Mouse (Mus musculus) kidney, postnatal 0 days (tissue): ENCODE measurements around the gene Gm21970. TPM values are rescaled to one million over a fixed set of nuclear protein-coding genes. Genes with fewer than 3 reads are reported as not detected.

Experiments
- ATAC-seq: fragments of 200-750 bp; cut with Nextera tagmentation; replicated peaks from 2 replicates; pipeline ENCODE4 v1.8.0; 2017; ENCODE audit warnings: low read depth, moderate number of reproducible peaks, moderate TSS enrichment, moderate library complexity; ENCODE audit not compliant: low FRiP score
- DNase-seq: peaks from one replicate; pipeline ENCODE4 v3.0.0-alpha.2; 2016; ENCODE audit warnings: low spot score
- H3K27ac ChIP-seq: fragments of 300-500 bp; sonication (generic); 2 replicates; pipeline ENCODE4 v1.5.1; 2014; ENCODE audit warnings: mild to moderate bottlenecking
- H3K27me3 ChIP-seq: fragments of 300-500 bp; sonication (generic); 2 replicates; pipeline ENCODE4 v1.6.1; 2014; ENCODE audit warnings: low read length, mixed read lengths; ENCODE audit not compliant: insufficient read depth
- H3K36me3 ChIP-seq: fragments of 300-500 bp; sonication (generic); 2 replicates; pipeline ENCODE4 v1.6.1; 2014; ENCODE audit warnings: low read length, mixed read lengths; ENCODE audit not compliant: insufficient read depth
- H3K4me1 ChIP-seq: fragments of 300-500 bp; sonication (generic); replicated peaks from 2 replicates; pipeline ENCODE4 v1.6.1; 2014; ENCODE audit warnings: antibody characterized with exemption, low read length, mixed read lengths; ENCODE audit not compliant: insufficient read depth
- H3K4me2 ChIP-seq: fragments of 300-500 bp; sonication (generic); 2 replicates; pipeline ENCODE4 v1.6.1; 2014; ENCODE audit warnings: mild to moderate bottlenecking, low read length, moderate library complexity, mixed read lengths
- H3K4me3 ChIP-seq: fragments of 300-500 bp; sonication (generic); replicated peaks from 2 replicates; pipeline ENCODE4 v1.5.1; 2014; ENCODE audit warnings: low read depth, low read length
- H3K9ac ChIP-seq: fragments of 300-500 bp; sonication (generic); 2 replicates; pipeline ENCODE4 v1.6.1; 2014; ENCODE audit warnings: low read depth, low read length
- H3K9me3 ChIP-seq: fragments of 300-500 bp; sonication (generic); replicated peaks from 2 replicates; pipeline ENCODE4 v1.6.1; 2016; ENCODE audit warnings: low read length, inconsistent platforms, mixed read lengths
- CTCF ChIP-seq: IDR thresholded peaks from 2 replicates; pipeline ENCODE4 v1.5.1; 2016; ENCODE audit warnings: antibody characterized with exemption, low read depth, mild to moderate bottlenecking, moderate library complexity
- WGBS: fragments of 180-500 bp; shearing (Covaris S2); extraction: QIAGEN DNeasy Blood & Tissue Kit; methylation state at CpG from one replicate; pipeline ENCODE4 v1.1.7; 2014; 5-methylcytosine and 5-hydroxymethylcytosine counted together
- polyA plus RNA-seq: library from polyadenylated mRNA; unstranded; fragments of >200 nt; fragmentation: Nextera tagmentation; extraction: Ambion mirVana; gene quantifications from 2 replicates; pipeline ENCODE4 v1.2.1, GENCODE M21; 2015

Gm21970 gene
- polyA plus RNA-seq, 1 experiment from 2014 or later, result not detected

DNA sequence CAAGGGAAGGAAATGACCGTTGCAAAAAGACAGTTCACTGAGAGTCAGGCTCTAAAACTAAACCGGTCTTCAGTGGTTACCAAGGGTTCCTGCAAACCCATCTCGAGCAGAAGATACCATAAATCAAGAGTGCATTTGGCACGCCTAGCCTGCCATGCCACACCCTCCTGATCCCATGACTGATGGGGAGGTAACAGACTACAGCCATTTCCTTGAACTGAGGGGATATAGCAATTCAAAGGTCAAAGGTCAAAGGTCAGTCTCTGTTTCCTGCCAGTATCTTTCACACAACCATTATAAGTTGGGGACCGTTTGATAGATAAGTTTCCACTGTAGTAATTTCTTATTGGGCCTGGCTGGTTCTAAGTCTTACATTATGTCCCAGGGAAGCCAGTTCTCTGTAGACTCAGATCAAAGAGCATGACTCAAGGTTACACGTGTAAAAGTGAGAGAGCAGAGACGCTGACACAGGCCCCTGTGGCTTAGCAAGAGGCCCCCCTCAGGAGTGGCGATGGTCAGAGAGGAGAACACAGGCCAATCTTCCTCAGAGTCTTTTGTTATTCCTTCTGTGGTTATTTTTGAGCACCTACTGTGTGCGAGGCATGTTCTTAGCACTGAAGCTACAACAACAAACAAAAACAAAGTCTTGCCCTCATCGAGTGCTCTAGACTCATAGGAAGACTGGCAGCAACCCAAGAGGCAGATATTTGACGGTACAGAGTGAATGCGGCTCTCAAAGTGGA, 21.8 kb downstream of the Gm21970 start:
- 39% methylated on average over 12 of the region's 12 CpGs for WGBS
- peaks cover 8% of the 10 kb centered on the region; the same call in 1 of the 2 replicates for H3K36me3 ChIP-seq
- H3K9ac ChIP-seq, result no peak overlapping the region
- no peak overlapping the region for H3K4me3 ChIP-seq
- 0 out of 2 replicates have a peak, but pooled peaks have one; percentile 45 for ATAC-seq
- H3K4me1 ChIP-seq, result no peaks in the 10 kb centered on the region
- no peaks in the 10 kb centered on the region for H3K9me3 ChIP-seq
- no peak overlapping the region for H3K27ac ChIP-seq
- TF ChIP-seq CTCF, result no peak
- DNase-seq, result peak; percentile 57
- no peak overlapping the region for H3K4me2 ChIP-seq
- H3K27me3 ChIP-seq, result no peaks in the 10 kb centered on the region

DNA sequence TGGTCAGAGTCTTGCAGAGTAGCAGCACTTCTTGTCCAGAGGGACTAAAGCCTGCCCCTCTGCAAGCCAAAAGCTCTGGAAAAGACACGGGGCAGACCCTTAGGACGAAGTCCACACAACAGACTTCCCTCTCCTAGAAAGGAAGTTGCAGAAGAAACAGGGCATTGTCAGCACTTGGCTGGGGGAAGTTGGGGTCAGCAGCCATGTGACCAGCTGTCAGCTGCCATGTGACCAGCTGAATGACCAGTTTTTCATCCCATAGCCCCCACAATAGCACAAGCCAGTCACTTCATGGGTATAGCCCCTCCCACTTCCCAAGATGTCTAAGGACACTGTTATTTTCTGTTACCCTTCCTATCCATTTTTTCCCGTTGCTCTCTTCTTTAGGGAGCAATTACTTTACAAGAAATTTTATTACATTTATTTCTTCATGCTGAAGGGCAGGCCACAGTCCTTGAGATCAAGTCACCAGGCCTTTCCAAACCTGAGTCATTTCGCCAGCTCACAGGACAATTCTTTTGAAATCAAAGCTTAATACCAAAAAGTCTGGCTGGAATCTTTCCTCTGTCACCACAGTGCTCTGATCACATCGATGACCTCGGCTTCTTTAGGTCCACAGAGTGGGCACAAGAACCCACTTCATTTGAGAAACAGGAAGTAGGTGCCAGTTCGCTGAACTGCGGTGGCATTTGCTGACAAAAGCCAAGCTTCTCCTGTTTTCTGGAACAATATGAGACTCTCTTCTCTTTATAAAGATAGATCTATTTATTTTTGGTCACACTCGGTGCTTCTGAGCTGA, 24.1 kb downstream of the Gm21970 start:
- WGBS, result 74% methylated on average over 9 of the region's 9 CpGs
- DNase-seq, result no peak
- 0 out of 2 replicates have a peak overlapping the region, but pooled peaks have one; percentile 13 for H3K27ac ChIP-seq

DNA sequence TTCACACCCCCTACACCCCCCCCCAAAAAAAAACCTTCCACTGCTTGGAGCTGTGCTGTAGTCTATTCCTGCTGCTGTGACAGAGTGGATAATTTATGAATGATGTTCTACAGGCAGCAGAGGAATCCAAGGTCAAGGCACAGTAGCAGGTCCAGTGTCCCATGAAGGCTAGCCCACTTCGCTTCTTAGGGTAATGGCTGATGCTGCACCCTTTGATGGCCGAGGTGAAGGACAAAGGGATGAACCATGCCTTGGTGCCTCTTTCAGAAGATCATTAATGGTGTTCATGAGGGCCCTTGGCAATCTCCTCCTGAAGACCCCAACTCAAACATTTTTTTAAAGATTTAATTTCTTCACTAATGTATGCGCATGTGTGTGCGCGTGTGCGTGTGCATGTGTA, 24.8 kb downstream of the Gm21970 start:
- Histone ChIP-seq H3K27me3 (no peaks in the 10 kb centered on the region), H3K9ac (no peak overlapping the region), H3K4me1 (no peaks in the 10 kb centered on the region), H3K4me3 (no peak overlapping the region), H3K4me2 (no peak overlapping the region), H3K36me3 (peaks cover 20% of the 10 kb centered on the region), H3K27ac (0 out of 2 replicates have a peak overlapping the region, but pooled peaks have one; percentile 13), H3K9me3 (no peaks in the 10 kb centered on the region)
- WGBS, result 92% methylated on average over 6 of the region's 6 CpGs
- DNase-seq, result no peak
- ATAC-seq, result no peak
- no peak for TF ChIP-seq CTCF

More for the DNA sequence above, 24.1 kb downstream of the Gm21970 start:
- H3K9ac ChIP-seq, result no peak overlapping the region
- peaks cover 17% of the 10 kb centered on the region for H3K36me3 ChIP-seq
- no peaks in the 10 kb centered on the region for H3K9me3 ChIP-seq
- no peak overlapping the region for H3K4me3 ChIP-seq
- no peak overlapping the region for H3K4me2 ChIP-seq
- TF ChIP-seq CTCF, result no peak
- no peaks in the 10 kb centered on the region for H3K4me1 ChIP-seq
- ATAC-seq, result no peak
- H3K27me3 ChIP-seq, result no peaks in the 10 kb centered on the region

DNA sequence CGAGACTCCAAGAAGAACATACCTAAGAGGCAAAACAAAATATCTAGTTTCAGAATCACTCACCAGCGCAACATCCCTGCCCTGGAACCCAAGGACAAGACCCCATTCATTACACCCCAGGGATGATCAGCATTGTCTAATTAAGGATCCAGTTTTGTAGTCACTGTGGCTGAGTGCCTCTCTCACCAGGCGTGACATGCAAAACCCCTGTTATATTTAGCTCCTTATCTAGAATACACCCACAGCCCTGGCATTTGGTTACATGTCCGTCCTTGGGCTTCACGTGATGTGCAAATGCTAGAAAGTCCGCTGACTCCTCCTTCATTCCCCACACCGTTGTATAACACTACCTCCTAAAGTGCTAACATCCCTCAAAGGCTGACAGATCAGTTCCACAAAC, 25.4 kb downstream of the Gm21970 start:
- Histone ChIP-seq H3K4me3 (no peak overlapping the region), H3K9me3 (no peaks in the 10 kb centered on the region), H3K4me1 (no peaks in the 10 kb centered on the region), H3K9ac (no peak overlapping the region), H3K36me3 (peaks cover 26% of the 10 kb centered on the region), H3K27ac (no peak overlapping the region), H3K27me3 (no peaks in the 10 kb centered on the region), H3K4me2 (no peak overlapping the region)
- 59% methylated on average over 7 of the region's 7 CpGs for WGBS
- ATAC-seq, result no peak
- no peak for TF ChIP-seq CTCF
- DNase-seq, result peak; percentile 40

GRCm38 (mm10) chr16:91418531-91418930, 27.0 kb downstream of the Gm21970 start:
- Histone ChIP-seq H3K27ac (no peak overlapping the region), H3K36me3 (peaks cover 32% of the 10 kb centered on the region), H3K9ac (no peak overlapping the region), H3K4me3 (no peak overlapping the region), H3K9me3 (no peaks in the 10 kb centered on the region), H3K4me1 (no peaks in the 10 kb centered on the region), H3K27me3 (no peaks in the 10 kb centered on the region), H3K4me2 (no peak overlapping the region)
- no peak for TF ChIP-seq CTCF
- ATAC-seq (no peak), DNase-seq (no peak)
- WGBS, result 67% methylated on average over 5 of the region's 5 CpGs

DNA sequence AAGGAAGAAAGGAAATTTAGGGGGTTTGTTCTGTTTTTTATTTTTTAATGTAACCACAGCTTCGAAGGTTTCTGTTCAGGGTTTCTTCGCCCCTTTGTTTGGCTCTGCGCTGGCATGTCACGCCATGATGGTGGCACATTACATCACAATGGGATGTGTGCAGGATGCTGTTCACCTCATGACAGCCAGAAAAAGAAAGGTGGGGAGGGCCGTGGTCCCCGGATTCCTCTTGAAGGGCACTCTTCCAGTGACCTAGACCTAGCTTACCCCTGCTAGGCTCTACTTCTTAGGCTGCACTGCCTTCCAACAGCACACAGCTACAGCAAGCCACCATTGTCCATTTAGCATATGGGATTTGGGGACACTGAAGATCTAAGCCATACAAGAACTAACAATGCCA, 34.3 kb downstream of the Gm21970 start:
- no peaks in the 10 kb centered on the region for H3K4me1 ChIP-seq
- ATAC-seq (no peak), DNase-seq (no peak)
- H3K4me2 ChIP-seq, result no peak overlapping the region
- no peak overlapping the region for H3K27ac ChIP-seq
- no peak for TF ChIP-seq CTCF
- H3K36me3 ChIP-seq, result peaks cover 43% of the 10 kb centered on the region
- WGBS, result 96% methylated on average over 6 of the region's 6 CpGs
- H3K27me3 ChIP-seq, result no peaks in the 10 kb centered on the region
- H3K9ac ChIP-seq, result no peak overlapping the region
- H3K4me3 ChIP-seq, result no peak overlapping the region
- no peaks in the 10 kb centered on the region for H3K9me3 ChIP-seq
